Mouse (Mus musculus): ENCODE results near the gene Zfp790.

Zfp790 gene

DNA sequence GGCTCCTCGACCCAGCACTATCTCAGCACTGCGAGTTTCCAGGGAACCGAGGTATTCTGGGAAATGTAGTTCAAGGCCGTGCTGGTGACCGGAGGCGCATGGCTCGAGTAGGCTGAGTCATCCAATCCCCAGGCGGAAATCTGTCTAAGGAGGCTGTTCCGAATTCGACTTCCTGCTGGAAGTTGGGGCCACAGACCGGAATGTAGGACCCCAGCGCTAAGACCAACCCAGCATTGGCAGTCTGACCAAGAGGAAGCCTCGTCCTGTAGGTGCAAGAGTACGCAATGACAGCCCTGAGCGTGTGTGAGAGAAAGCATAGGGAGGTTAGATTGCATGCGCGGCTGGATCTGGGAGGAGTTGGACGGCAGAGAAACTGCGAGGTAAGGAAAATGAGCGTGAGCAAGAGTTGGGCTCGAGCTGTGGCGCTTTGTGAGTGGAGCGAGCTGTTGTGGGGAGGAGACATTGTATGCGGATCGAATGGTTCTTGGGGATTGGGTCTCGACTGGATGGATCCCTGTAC lies at the start of gene Zfp790:
Gene Zfp790, plus strand, starts transcription at position 205 of the 520 bp plus-strand sequence.
- in situ Hi-C loops (cut with MboI, MseI), result no loop called here

DNA sequence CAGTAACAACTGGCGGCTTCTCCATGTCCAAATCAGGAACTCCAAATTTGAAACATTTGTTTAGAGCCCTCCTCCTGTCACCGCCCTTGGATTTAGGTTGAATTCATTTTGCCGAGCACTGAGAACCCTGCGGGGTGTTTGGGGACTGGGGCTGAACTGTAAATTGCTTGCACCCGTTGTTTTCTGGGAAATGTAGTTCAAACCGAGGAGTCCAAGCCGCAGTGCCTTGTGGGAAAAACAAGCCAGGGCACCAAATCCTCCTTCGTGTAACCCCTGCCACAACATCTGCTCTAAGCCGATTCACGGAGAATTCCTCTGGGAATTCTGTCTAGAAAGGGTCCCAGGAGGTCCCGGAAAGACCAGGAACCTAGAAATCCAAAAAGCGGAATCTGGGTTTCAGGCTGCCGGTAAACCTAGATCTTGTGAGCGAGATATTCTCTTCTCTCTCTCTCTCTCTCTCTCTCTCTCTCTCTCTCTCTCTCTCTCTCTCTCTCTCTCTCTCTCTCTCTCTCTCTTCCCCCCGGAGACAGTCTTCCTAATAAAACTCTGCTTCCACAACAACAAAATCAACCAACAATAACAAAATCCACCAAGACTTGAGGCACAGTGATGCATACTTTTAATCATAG lies 48.7 kb upstream of the Zfp790 start:
- in situ Hi-C loops (cut with MboI, MseI), result loop anchor here (5.0 kb wide), 1 partner anchor 45 kb away; no protein-coding TSS in a partner anchor

DNA sequence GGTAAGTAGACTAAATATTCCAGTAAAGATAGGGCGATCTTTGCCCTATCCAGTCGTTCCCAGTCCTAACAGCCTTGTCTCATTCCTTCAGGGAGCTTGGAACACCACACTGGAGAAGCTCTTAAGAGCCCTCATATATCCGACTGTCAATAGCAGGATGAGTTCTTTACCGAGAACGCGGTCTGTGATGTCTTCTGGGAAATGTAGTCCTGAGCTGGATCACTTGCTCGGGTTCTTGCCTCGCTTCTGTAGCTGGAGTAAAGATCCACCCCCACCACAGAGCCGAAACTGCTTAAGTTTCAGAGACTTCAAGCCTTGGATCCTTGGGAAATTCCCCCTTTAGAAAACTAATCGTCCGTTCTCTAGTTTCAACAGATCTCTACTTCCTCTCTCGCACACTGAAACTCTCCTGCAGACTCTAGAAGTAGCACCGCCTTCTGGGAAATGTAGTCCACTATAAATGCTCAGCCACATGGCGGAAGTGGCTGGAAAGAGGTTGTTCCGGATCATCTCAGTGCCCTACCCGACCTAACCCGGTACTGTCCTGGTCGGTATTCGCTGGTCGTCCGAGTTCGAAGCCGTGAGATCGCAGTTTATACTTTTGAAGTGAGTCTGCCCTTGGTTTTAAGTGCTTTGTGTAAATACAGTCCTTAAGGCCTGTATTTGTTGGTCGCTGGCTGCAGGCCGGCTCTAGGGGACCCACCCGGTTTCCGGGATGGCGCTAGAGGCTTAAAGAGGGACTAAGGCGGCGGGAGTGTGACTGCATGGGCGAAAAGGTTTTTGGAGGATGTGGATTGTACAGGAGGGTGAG lies 47.6 kb upstream of the Zfp790 start, which contains the start of gene Zfp84:
Gene Zfp84, plus strand, starts transcription at position 463 of the 811 bp plus-strand sequence.
- in situ Hi-C loops (cut with MboI, MseI), result loop anchor here (5.0 kb wide), 1 partner anchor 44 kb away; no protein-coding TSS in a partner anchor

DNA sequence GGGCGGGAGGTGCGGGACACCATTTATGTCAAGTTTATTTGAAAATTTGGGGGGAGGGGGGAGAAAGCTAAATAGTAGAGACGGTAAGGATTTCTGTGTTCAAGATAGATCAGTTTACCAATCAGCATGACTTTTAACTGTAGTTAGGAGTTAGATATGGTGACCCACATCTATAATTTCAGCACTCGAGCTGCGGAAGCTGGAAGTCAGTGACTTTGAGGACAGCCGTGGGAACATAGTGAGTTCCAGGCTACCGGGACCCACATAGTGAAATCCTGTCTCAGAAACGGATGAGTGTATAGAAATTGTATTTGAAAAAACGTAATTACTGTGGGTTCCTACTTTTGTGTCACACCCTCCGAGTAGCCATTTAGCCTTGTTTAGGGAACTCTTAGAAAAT lies 46.9 kb upstream of the Zfp790 start:
- in situ Hi-C loops (cut with MboI, MseI), result loop anchor here (5.0 kb wide), 1 partner anchor 43 kb away; no protein-coding TSS in a partner anchor

DNA sequence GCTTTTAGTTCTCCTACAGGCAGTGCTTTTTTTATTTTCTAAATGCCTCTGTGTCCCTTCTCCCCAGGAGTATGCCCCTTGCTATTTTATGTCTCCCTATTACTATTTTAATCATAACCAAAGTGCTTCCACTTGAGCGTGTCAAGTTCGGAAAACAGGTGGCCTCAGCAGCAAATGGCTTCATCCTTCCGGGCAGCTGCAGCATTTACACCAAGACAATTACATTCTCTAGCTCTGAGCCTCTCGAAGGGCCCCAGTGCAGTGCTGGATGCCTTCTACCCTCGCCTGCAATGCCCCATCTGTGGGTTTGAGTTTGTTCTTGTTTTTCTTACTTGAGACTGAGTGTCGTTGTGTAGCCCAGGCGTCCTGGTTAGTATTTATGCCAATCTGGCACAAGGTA lies 42.4 kb upstream of the Zfp790 start:
- in situ Hi-C loops (cut with MboI, MseI), result no loop called here

DNA sequence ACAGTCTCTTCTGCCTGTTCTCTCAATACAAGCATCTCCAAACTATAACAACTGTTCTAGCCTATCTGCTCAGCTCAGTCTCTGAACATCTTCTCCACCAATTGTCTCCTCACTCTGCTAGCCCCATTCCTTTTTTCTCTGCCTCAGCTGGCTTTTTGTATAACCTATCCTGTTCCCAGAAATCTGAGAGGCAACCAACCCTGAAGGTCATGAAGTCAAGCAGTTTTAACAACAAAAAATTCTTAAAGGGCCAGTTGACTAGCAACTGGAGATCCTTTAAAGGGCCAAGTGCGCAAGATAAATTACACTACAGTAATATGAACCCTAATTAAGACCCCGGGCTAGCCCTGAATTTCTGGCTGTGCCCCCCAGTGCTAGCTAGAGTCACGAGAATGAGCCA lies 41.5 kb upstream of the Zfp790 start:
- in situ Hi-C loops (cut with MboI, MseI), result no loop called here

DNA sequence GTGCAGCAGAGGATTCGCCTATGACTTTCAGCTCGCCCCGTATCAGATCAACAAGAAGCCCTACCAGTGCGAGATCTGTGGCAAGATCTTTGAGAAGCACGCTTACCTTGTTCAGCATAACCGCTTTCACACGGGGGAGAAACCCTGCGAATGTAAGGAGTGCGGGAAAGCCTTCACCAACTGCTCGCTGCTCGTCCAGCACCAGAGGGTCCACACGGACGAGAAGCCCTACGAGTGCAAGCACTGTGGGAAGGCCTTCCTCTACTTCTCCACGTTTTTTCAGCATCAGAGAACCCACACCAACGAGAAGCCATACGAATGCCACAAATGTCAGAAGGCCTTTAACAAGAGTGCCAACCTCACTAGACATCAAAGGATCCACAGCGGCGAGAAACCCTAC lies 39.3 kb upstream of the Zfp790 start:
- in situ Hi-C loops (cut with MboI, MseI), result no loop called here

DNA sequence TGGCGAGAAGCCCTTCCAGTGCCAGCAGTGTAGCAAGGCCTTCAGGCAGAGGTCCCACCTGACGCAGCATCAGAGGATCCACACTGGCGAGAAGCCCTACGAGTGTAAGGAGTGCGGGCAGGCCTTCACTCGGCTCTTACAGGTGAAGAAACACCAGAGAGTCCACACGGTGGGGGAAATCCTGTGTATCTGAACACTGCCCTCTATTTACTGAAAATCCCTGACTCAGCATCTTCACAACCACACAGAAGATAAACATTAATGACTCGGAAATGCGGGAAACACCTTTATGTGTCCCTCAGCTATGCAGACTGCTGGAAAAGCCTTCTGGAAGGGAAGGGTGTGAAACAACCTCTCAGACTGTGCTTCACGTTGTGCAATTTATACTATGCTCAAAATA lies 38.5 kb upstream of the Zfp790 start:
- in situ Hi-C loops (cut with MboI, MseI), result no loop called here

DNA sequence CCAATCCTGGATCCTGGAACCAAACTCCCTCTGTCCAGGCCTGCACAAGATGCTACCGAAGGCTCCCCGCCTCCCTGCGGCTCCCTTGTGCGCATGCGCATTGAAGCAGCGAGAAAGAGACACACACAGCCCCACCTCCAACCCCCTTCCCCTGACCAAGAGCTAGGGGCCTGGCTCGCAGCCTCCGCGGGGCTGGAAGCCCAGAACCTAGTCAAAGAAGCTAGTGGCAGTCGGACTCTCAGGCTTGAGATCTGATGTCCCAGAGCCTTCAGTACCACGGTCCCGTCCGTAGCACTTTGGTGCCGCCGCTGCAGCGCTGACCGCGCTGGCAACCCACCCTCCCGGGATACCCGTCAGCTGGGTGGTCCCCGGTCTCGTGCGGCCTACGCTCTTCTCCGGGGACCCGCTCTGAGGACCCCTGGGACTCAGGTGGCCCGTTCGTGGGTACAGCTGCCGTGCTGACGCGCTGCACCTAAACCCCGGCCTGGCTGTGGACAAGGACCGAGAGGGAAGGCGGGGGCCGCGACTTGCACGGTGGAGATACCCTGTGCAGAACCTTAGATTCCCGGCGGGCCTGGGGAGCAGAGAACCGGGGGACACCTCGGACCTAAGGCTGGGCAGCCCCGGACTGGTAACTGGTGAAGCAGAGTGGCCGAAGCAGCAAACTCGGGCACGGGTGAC lies 31.9 kb upstream of the Zfp790 start, which contains the start of gene Zfp30:
Gene Zfp30, plus strand, starts transcription at position 128 of the 681 bp plus-strand sequence.
- in situ Hi-C loops (cut with MboI, MseI), result no loop called here

DNA sequence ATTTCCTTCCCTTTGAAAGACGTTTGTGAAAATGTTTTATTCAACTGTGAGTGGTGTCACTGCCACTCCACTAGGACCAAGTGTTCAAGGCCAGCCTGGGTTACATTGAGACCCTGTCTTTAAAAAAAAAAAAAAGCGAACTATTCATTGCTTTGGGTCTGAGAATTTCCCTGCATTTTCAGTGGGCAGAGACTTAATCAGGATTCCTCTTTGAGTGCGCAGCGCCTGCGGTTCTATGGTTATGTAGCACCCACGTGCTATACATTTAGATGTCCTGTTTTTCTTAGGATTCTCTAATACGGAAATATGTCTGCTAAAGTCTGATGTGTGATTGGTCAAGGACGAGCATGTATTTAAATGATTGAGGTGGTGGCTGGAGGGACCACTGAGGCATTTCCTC lies 30.9 kb upstream of the Zfp790 start:
- in situ Hi-C loops (cut with MboI, MseI), result no loop called here

DNA sequence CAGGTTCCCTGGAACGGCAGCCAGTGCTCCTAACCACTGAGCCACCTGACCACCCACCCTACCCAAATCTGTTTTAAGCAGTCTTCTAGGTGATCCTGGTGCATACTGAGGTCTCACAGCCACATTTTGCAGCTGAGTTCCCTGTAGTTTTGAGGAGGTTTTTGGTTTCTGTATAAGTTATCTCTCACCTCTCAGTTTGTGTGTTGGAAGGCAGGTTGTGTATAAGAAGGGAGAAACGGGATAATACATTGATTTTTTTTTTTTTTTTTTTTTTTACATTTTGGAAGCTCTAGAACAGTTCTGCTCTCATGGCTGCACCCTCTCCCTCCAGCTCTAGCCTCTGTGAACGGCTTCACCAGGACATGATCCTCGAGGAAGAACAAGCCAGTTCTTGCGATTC lies 30.0 kb upstream of the Zfp790 start:
- in situ Hi-C loops (cut with MboI, MseI), result no loop called here

DNA sequence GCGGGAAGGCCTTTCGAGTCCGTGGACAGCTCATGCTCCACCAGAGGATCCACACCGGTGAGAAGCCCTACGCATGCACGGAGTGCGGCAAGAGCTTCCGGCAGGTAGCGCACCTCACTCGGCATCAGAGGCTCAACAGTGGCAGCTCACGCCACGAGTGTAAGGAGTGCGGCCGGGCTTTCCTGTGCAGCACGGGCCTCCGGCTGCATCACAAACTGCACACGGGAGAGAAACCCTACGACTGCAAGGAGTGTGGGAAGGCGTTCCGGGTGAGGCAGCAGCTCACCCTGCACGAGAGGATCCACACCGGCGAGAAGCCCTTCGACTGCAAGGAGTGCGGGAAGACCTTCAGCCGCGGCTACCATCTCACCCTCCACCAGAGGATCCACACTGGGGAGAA lies 23.0 kb upstream of the Zfp790 start:
- in situ Hi-C loops (cut with MboI, MseI), result no loop called here

DNA sequence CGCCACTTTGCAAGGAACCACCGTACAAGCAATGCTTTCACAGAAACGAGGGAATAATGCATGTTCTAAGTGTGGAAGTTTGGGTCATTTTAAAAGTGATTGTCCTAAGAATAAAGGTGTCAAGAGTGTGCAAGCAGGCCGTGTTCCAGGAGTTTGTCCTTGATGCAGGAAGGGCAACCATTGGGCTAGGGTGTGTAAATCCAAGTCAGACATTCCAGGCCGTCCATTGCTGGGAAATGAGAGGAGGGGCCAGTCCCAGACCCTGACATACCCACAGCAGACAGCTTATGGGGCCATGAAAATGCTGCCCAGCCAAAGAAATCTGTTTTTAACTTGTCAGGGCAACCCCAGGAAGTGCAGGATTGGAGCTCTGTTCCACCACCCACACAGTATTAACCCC lies 8.9 kb upstream of the Zfp790 start:
- in situ Hi-C loops (cut with MboI, MseI), result no loop called here

DNA sequence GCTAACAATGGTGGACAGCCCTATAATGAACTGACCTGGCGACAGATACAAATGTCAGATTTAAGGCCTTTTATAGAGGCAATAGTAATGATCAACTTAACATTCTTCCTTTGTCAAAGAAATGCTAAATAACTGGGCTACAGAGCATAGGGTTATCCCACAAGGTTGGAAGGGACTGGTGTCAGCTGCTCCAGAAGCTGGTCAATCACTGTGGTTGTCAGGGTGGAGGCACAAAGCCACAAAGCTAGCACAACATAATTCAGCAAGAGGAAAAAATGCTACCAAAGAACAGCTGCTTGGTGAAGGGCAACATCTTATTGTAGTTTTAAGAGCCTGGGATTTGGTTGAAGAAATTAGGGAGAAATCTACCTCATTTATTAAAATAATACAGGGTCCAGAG lies 3.7 kb upstream of the Zfp790 start:
- in situ Hi-C loops (cut with MboI, MseI), result loop anchor here (5.0 kb wide), 1 partner anchor 45 kb away; the partner anchor contains the start of gene Zfp84

DNA sequence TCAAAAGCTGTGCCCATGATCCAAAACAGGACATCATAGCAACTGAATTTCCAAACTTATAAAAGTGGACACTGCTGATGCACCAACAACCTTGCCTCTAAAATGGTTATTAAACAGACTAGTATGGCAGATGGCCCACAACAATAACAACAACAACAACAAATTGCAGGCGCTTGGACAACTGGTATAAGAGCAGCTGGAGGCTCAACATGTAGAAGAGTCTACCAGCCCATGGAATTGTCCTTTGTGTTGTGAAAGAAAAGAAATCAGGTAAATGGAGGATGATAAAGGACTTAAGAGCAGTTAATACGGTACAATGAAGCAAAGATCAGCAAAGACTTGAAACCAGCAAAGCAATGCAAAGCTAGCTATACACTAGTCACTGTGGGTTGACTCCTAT lies 1.5 kb upstream of the Zfp790 start:
- in situ Hi-C loops (cut with MboI, MseI), result loop anchor here (5.0 kb wide), 1 partner anchor 47 kb away; the partner anchor contains the start of gene Zfp84

DNA sequence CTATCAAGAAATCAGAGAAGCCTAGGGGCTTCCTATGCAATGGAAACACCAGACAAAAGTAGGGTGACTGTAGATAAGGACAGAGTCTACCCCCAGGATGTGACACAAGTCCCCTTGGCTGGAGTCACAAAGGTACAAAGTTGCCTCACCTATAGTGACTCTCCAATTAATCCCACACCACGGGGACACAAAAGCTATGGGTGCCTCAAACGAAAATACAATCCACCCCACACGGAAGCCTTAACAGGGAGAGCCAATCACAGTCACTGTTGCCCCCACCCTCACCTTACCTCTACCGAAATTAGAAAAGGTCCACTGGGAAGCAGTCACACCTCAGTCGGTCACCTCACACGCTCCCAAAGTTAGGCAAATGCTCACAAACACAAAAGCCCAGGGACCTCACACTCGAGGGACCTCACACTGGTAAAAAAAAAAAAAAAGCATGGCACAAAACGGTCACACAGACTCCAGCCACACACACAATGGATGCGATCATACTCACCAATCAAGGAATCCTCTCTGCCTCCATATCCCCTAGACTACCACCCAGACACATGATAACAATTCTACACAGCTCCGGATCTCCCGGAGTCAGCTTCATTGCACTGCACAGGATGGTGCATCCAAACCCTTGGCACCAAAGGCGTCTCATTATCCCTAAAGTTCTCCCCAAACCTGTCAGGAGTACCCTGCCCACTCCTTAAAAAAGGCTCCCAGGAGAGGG lies 691 bp upstream of the Zfp790 start:
- in situ Hi-C loops (cut with MboI, MseI), result no loop called here

DNA sequence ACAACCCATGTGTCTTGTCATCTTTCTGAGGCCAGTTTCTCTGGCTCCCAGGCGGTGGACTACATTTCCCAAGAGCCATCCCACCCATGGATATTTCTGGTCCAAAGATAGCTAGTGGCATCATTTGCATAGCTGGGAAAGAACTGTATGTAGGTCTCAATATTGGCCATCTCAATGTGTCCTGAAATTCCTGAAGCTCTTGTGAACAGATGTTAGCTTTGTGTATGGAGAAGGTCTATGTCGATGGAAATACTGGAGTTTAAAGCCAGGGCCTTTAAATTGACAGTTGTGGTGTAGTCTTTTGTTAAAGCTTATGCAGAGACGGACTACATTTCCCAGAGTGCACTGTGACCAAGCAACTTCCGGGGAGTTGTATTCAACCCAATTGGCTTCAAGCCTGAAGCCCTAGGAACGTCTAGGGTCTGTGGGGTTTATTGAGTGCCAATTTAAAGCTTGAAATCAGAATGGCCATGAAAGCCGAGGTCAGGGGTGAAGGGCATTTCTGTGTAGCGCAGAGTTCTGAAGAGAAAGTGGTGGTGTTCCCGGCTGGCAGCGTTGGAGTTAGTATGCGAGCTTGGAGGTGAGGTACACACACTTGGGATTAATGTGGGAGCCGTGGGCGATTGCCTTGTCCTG lies 2.8 kb downstream of the Zfp790 start:
- in situ Hi-C loops (cut with MboI, MseI), result no loop called here

DNA sequence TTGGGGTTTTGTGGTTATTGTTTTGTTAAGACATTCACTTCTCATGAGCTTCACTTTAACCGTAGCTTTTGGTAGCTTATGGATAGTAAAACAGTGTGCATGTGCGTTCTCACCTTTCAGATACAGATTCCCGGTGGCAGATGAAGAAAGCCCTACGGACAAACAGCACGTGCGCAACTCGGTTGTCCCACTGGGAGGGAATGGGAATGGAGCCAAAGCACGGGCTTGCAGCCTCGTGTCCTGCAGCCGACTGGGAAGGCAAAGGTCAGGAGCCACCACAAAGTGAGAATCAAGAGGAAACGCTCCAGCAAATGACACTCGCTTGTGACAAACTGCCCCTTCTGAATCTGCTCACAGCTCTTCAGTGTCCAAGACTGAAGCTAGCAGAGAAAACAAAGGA lies 12.1 kb downstream of the Zfp790 start:
- in situ Hi-C loops (cut with MboI, MseI), result no loop called here

DNA sequence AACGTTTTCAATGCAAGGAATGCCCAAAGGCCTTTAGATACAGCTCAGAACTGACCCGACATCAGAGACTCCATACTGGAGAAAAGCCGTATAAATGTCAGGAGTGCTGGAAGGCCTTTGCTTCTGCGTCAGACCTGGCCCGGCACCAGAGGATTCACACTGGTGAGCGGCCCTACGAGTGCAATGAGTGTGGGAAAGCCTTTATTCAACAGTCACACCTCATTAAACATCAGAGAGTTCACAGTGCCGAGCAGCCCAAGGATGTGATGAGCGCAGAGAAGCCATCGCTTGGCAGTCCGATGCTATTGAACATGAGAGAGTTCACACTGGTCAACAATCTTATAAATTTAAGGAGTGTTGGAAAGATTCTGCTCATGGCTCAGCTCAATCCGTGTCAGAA lies 13.9 kb downstream of the Zfp790 start:
- in situ Hi-C loops (cut with MboI, MseI), result no loop called here

DNA sequence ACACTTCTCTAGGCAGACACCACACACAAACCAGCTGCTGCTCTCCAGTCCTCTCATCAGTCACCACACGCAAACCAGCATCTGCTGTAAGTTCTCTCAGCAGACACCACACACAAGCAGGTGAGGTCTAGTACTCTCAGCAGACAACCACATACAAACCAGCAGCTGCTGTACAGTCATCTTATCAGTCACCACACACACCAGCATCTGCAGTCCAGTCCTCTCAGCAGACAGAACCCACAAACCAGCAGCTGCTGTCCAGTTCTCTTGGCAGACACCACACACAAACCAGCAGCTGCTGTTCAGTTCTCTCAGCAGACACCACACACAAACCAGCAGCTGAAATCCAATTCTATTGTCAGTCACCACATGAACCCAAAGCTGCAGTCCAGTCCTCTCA lies 20.9 kb downstream of the Zfp790 start:
- in situ Hi-C loops (cut with MboI, MseI), result no loop called here

DNA sequence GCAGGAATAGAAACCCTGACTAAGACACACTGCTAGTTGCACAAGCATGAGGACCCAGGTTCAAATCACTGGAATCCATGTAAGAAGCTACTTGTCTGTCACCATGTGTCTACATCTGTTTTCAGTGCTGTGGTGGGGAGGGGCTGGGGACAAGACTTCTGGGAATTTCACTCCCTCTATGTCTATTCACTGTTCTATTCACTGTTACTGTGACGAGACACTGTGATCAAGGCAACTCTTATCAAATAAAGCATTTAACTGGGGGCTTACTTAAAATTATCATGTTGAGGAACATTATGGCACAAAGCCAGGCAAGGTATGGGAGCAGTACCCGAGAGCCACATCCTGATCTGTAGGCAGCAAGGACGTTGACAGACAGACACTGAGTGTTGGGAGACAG lies 23.3 kb downstream of the Zfp790 start:
- in situ Hi-C loops (cut with MboI, MseI), result no loop called here

Data from T-helper 2 cell (primary cell).